Comparison of ENCODE assay signal across 8 mouse cellular contexts in genomic region chr5:34659686-34660590, GRCm38 (mm10). TPM values are rescaled to one million over a fixed set of nuclear protein-coding genes. Genes with fewer than 3 reads are reported as not detected.
DNase-seq lines count a peak whose midpoint lies in the region; ATAC-seq lines count a peak whose summit lies in the region.

Gene Nop14 (minus strand): TSS chr5:34660148.
Gene Grk4 (plus strand): TSS chr5:34660379.

- DNase-seq in adipocyte (ENCODE audit: low spot score) = peak; percentile 100
- DNase-seq in embryo, embryonic 10 days (ENCODE audit: low spot score) = peak; percentile 100
- peak; percentile 99 for DNase-seq in gastrocnemius, postnatal 10 days
- peak; percentile 99 for DNase-seq in induced T-regulatory cell, adult 2 months (ENCODE audit: low read depth)
- DNase-seq in left cerebral cortex, adult 9 months (ENCODE audit: low spot score in 2 of 2) = peak; percentile 100
- peak; percentile 98 for DNase-seq in right cerebral cortex, postnatal 14 days
- DNase-seq in urinary bladder, postnatal 36 days (ENCODE audit: low spot score in 2 of 2) = peak; percentile 98 to 99

- ATAC-seq in megakaryocyte progenitor cell, adult 5-6 weeks (replicated peaks; ENCODE audit: poor library complexity) = peak; percentile 93

RNA-seq across cellular contexts. Expression of gene Nop14, which starts in this region (rescaled TPM):
- total RNA-seq in gastrocnemius, postnatal 10 days (2021) = 10 to 100 TPM; 11.0 to 14.4 TPM
- total RNA-seq in megakaryocyte progenitor cell, adult 5-6 weeks (2015) = 31.0 and 32.9 TPM in 2 replicates
- 47.3 and 70.3 TPM in 2 replicates for total RNA-seq in megakaryocyte progenitor cell, adult 5-6 weeks (2017)

RNA-seq across cellular contexts. Expression of gene Grk4, which starts in this region (rescaled TPM):
- 1 to 10 TPM; 1.4 to 1.5 TPM for total RNA-seq in gastrocnemius, postnatal 10 days (2021)
- total RNA-seq in megakaryocyte progenitor cell, adult 5-6 weeks (2015) = 1.1 and 1.2 TPM in 2 replicates
- 0.41 and 1.1 TPM in 2 replicates for total RNA-seq in megakaryocyte progenitor cell, adult 5-6 weeks (2017)

Comparison
In these comparisons a context has a peak if more than half of its experiments do, and no peak if none do; other contexts are left out.
1. Peak in every context shown above with its lines: DNase-seq and ATAC-seq.